Mouse (Mus musculus) midbrain, embryonic 15.5 days (tissue): ENCODE measurements around the gene Schip1. TPM values are rescaled to one million over a fixed set of nuclear protein-coding genes. Genes with fewer than 3 reads are reported as not detected.

ENCODE experiments used
- ATAC-seq: fragments of 200-750 bp; cut with Nextera tagmentation; replicated peaks from 2 replicates; pipeline ENCODE4 v1.8.0; 2017; ENCODE audit warnings: moderate TSS enrichment
- H3K27ac ChIP-seq: fragments of 300-500 bp; sonication (generic); 2 replicates; pipeline ENCODE4 v1.5.1; 2015; ENCODE audit warnings: mild to moderate bottlenecking, inconsistent platforms
- H3K27me3 ChIP-seq: fragments of 300-500 bp; sonication (generic); replicated peaks from 2 replicates; pipeline ENCODE4 v1.6.1; 2015; ENCODE audit warnings: inconsistent platforms
- H3K36me3 ChIP-seq: fragments of 300-500 bp; sonication (generic); replicated peaks from 2 replicates; pipeline ENCODE4 v1.6.1; 2015; ENCODE audit warnings: inconsistent platforms
- H3K4me1 ChIP-seq: fragments of 300-500 bp; sonication (generic); 2 replicates; pipeline ENCODE4 v1.6.1; 2015; ENCODE audit warnings: inconsistent platforms
- H3K4me2 ChIP-seq: fragments of 300-500 bp; sonication (generic); 2 replicates; pipeline ENCODE4 v1.6.1; 2015; ENCODE audit warnings: inconsistent platforms, mild to moderate bottlenecking, moderate library complexity
- H3K4me3 ChIP-seq: fragments of 300-500 bp; sonication (generic); 2 replicates; pipeline ENCODE4 v1.5.1; 2015; ENCODE audit warnings: mild to moderate bottlenecking, inconsistent platforms
- H3K9ac ChIP-seq: fragments of 300-500 bp; sonication (generic); 2 replicates; pipeline ENCODE4 v1.6.1; 2015; ENCODE audit warnings: mild to moderate bottlenecking, inconsistent platforms
- H3K9me3 ChIP-seq: fragments of 300-500 bp; sonication (generic); 2 replicates; pipeline ENCODE4 v1.6.1; 2016; ENCODE audit warnings: inconsistent platforms
- WGBS: fragments of 180-500 bp; shearing (Covaris S2); methylation state at CpG from one replicate; pipeline ENCODE4 v1.1.7; 2015; ENCODE audit warnings: mixed read lengths; 5-methylcytosine and 5-hydroxymethylcytosine counted together
- polyA plus RNA-seq: library from polyadenylated mRNA; unstranded; fragments of >200 nt; fragmentation: Nextera tagmentation; extraction: Ambion mirVana; gene quantifications from 2 replicates; pipeline ENCODE4 v1.2.1, GENCODE M21; 2015

Schip1 gene
- polyA plus RNA-seq, 1 experiment from 2014 or later = 129 TPM

GRCm38 (mm10) chr3:68470061-68470460, 405.5 kb downstream of the Schip1 start:
- 76% methylated on average over 3 of the region's 3 CpGs for WGBS

DNA sequence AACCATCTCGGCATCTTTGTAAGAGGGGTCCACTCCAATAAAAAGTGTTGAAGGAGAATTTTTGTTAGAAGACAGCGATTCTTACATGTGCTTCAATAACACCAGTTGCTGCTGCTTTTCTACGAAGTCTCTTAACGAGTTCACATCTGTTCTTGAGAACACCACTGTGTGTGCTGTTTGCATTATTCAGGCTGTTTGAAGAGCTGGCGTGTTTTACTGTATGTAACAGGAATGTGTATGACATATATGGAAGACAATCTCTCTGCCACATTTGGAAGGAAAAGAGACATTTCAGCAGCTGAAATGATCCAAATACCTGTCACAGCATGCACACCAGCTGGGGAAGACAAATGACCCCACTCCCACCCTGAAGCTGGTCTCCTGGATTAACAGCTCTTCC, 406.0 kb downstream of the Schip1 start:
- no peak for ATAC-seq
- no peaks in the 10 kb centered on the region for H3K27me3 ChIP-seq
- no peaks in the 10 kb centered on the region for H3K36me3 ChIP-seq
- WGBS = 74% methylated on average over 5 of the region's 5 CpGs
- H3K27ac ChIP-seq = no peak overlapping the region
- H3K9ac ChIP-seq = no peak overlapping the region
- no peak overlapping the region for H3K4me2 ChIP-seq
- H3K4me1 ChIP-seq = peaks cover 10% of the 10 kb centered on the region
- H3K4me3 ChIP-seq = no peak overlapping the region
- no peaks in the 10 kb centered on the region for H3K9me3 ChIP-seq

More at GRCm38 (mm10) chr3:68470061-68470460, 405.5 kb downstream of the Schip1 start:
- H3K9ac ChIP-seq = no peak overlapping the region
- H3K27ac ChIP-seq = no peak overlapping the region
- H3K36me3 ChIP-seq = no peaks in the 10 kb centered on the region
- peaks cover 10% of the 10 kb centered on the region for H3K4me1 ChIP-seq
- no peak overlapping the region for H3K4me3 ChIP-seq
- H3K4me2 ChIP-seq = no peak overlapping the region
- H3K27me3 ChIP-seq = no peaks in the 10 kb centered on the region
- H3K9me3 ChIP-seq = no peaks in the 10 kb centered on the region
- no peak for ATAC-seq

DNA sequence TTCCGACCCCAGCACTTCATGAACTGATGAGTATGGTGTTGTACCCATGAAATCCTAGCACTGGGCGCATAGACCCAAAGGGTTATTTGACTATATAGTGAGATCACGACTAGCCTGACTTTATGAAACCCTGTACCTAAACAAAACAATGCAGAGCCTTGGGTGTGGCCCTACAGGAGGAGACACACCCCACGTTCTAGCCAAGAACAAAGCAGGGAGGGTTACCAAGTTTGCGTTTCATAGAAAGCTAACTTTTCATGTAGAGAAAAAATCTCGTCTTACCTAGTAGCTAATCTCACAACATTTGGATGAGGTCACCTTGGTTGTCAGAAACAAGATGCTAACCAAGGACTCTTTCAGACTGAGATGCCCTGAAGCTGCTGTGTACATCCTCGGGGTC, 411.7 kb downstream of the Schip1 start:
- Histone ChIP-seq H3K9me3 (no peaks in the 10 kb centered on the region), H3K4me2 (no peak overlapping the region), H3K4me1 (no peaks in the 10 kb centered on the region), H3K27me3 (no peaks in the 10 kb centered on the region), H3K4me3 (no peak overlapping the region), H3K27ac (no peak overlapping the region), H3K36me3 (no peaks in the 10 kb centered on the region), H3K9ac (no peak overlapping the region)
- no peak for ATAC-seq
- 93% methylated on average over 7 of the region's 7 CpGs for WGBS

DNA sequence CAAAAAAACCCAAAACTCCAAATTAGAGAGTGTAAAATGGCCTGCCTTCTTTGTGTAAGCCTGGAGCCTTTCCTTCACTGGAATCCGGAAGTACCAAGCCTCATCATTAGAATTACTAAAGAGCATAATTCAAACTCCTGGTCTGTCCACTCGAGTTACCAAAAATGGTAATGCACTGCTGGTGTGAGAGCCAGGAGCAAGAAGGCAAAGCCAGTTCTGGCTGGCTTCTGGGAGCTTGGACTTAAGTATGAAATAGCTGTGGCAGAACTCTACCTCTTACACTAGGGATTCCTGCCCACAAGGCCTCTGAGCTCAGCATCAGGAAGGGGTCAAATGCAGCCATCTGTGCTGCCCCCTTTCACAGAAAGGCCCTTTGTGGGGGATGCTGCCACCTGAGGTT, 412.9 kb downstream of the Schip1 start:
- Histone ChIP-seq H3K9ac (no peak overlapping the region), H3K4me2 (no peak overlapping the region), H3K4me1 (no peaks in the 10 kb centered on the region), H3K4me3 (no peak overlapping the region), H3K9me3 (no peaks in the 10 kb centered on the region), H3K27ac (no peak overlapping the region), H3K27me3 (no peaks in the 10 kb centered on the region), H3K36me3 (no peaks in the 10 kb centered on the region)
- ATAC-seq = no peak
- 32% methylated on average over 2 of the region's 2 CpGs for WGBS

DNA sequence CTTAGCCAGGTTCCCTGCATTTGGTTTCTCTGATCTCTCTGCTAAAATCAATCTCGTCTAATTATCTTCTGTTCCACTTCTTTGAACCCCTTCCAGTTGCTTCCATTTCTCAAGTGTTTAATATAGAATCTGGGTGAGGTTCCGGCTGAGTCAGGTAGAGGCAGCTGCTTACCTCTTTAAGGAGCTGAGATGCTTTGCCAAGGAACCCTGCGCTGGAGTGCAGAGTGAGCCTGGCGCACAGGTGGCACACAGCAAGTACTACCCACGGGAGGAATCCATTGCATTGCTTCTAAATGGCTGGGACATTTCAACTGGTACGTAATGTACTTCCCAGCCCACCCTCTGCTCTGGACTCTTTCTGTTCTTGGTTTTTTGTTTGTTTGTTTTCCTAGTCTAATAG, 414.7 kb downstream of the Schip1 start:
- Histone ChIP-seq H3K4me2 (no peak overlapping the region), H3K36me3 (no peaks in the 10 kb centered on the region), H3K9me3 (no peaks in the 10 kb centered on the region), H3K4me1 (no peaks in the 10 kb centered on the region), H3K27me3 (no peaks in the 10 kb centered on the region), H3K27ac (no peak overlapping the region), H3K9ac (no peak overlapping the region), H3K4me3 (no peak overlapping the region)
- WGBS = 84% methylated on average over 6 of the region's 6 CpGs
- ATAC-seq = no peak

DNA sequence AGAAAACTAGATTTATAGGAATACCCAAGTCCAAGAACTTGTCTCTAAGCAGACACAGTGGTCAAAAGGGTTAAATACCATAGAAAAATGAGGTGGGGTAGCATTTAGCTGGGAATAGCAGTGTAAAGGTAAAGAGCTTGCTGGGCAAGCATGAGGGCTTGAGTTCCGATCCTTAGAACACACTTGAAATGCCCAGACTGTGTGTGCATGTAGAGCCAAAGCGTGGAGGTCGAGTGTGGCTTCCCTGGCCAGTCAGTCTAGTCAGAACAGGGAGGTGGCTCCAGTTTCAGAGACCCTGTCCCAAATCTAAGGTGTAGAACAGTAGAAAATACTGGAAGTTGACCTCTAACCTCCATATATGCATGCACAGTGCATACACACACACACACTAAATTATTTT, 418.9 kb downstream of the Schip1 start:
- Histone ChIP-seq H3K36me3 (no peaks in the 10 kb centered on the region), H3K9me3 (no peaks in the 10 kb centered on the region), H3K27ac (no peak overlapping the region), H3K4me1 (no peaks in the 10 kb centered on the region), H3K9ac (no peak overlapping the region), H3K27me3 (no peaks in the 10 kb centered on the region), H3K4me3 (no peak overlapping the region), H3K4me2 (no peak overlapping the region)
- WGBS = 87% methylated on average over 3 of the region's 3 CpGs
- ATAC-seq = no peak

DNA sequence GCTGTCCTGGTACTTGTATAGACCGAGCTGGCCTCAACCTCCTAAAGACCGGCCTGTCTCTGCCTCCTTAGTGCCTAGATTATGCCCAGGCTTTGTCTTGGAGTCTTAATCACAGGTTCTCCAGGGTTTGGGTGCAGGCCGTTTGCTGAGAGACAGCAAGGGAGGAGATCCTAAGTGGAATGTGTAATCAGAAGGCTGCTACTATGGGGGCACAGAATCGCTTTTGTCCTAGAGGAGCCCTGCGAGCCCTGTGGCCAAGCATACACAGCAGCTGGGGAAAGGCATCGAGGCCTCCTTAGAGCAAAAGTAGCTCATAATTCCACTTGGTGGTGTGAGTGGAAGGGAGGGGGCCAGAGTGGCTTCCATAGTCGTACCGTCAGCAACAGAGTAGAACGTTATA, 419.4 kb downstream of the Schip1 start:
- no peaks in the 10 kb centered on the region for H3K4me1 ChIP-seq
- no peak overlapping the region for H3K4me2 ChIP-seq
- H3K36me3 ChIP-seq = no peaks in the 10 kb centered on the region
- H3K9ac ChIP-seq = no peak overlapping the region
- H3K27me3 ChIP-seq = no peaks in the 10 kb centered on the region
- H3K4me3 ChIP-seq = no peak overlapping the region
- no peaks in the 10 kb centered on the region for H3K9me3 ChIP-seq
- WGBS = 81% methylated on average over 9 of the region's 9 CpGs
- no peak overlapping the region for H3K27ac ChIP-seq
- no peak for ATAC-seq

DNA sequence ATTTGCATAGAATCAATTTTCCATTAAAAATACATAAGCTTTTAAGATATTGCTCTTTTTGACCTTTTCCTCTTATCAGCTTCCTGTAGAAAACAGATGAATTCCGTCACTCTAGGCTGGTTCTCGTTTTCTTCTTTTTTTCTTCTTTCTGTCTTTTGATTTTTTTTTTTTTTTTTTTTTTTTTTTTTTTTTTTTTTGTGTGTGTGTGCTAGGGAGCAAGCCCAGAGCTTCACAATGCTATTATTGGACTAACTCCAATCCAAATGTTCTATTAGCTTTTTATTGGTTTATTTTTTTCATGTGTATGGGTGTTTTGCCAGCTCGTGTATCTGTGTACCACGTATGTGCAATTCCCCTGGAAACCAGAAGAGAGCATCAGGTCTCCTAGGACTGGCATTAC, 420.0 kb downstream of the Schip1 start:
- no peak for ATAC-seq
- H3K36me3 ChIP-seq = no peaks in the 10 kb centered on the region
- H3K9me3 ChIP-seq = no peaks in the 10 kb centered on the region
- H3K4me1 ChIP-seq = no peaks in the 10 kb centered on the region
- no peak overlapping the region for H3K4me2 ChIP-seq
- H3K27ac ChIP-seq = no peak overlapping the region
- H3K27me3 ChIP-seq = no peaks in the 10 kb centered on the region
- no peak overlapping the region for H3K4me3 ChIP-seq
- H3K9ac ChIP-seq = no peak overlapping the region
- 83% methylated on average over 4 of the region's 4 CpGs for WGBS

DNA sequence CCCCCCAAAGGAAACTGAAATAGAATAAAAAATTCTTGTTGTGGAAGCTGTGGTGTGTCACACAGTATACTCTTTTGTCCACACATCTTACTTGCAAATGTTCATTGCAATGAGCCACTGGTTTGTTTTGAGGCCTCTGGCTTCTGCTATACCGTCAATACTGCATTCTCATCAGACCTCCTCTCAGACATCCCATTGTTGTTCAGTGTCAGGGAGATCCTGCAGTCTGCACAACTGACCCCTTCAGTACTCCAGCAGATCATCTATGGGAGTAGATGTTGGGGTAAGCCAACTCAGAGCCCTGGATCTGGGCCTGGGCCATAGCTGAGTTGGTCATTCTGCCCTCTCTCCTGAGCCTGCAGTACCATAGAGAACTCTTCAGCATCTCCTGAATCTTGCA, 423.0 kb downstream of the Schip1 start:
- H3K36me3 ChIP-seq = no peaks in the 10 kb centered on the region
- H3K9ac ChIP-seq = no peak overlapping the region
- no peaks in the 10 kb centered on the region for H3K9me3 ChIP-seq
- no peaks in the 10 kb centered on the region for H3K27me3 ChIP-seq
- no peak overlapping the region for H3K4me2 ChIP-seq
- H3K4me3 ChIP-seq = no peak overlapping the region
- no peak for ATAC-seq
- no peaks in the 10 kb centered on the region for H3K4me1 ChIP-seq
- H3K27ac ChIP-seq = no peak overlapping the region
- WGBS = 74% methylated on average over 1 of the region's 1 CpGs

- 88% methylated on average over 5 of the region's 5 CpGs for WGBS
- Histone ChIP-seq H3K9me3 (no peaks in the 10 kb centered on the region), H3K4me3 (no peak overlapping the region), H3K36me3 (no peaks in the 10 kb centered on the region), H3K4me1 (peaks cover 6% of the 10 kb centered on the region), H3K27ac (no peak overlapping the region), H3K4me2 (no peak overlapping the region), H3K9ac (no peak overlapping the region), H3K27me3 (no peaks in the 10 kb centered on the region)
- no peak for ATAC-seq
These were observed 423.7 kb downstream of the Schip1 start for GRCm38 (mm10) chr3:68488316-68488715.

- H3K4me2 ChIP-seq = no peak overlapping the region
These were observed 426.9 kb downstream of the Schip1 start for GRCm38 (mm10) chr3:68491516-68491915.

GRCm38 (mm10) chr3:68492066-68492465, 427.5 kb downstream of the Schip1 start:
- H3K36me3 ChIP-seq = no peaks in the 10 kb centered on the region
- H3K4me2 ChIP-seq = no peak overlapping the region
- H3K27ac ChIP-seq = no peak overlapping the region
- H3K9ac ChIP-seq = no peak overlapping the region
- no peak overlapping the region for H3K4me3 ChIP-seq
- ATAC-seq = no peak
- no peaks in the 10 kb centered on the region for H3K9me3 ChIP-seq
- H3K4me1 ChIP-seq = peaks cover 22% of the 10 kb centered on the region
- 63% methylated on average over 1 of the region's 1 CpGs for WGBS
- H3K27me3 ChIP-seq = no peaks in the 10 kb centered on the region

More at GRCm38 (mm10) chr3:68491516-68491915, 426.9 kb downstream of the Schip1 start:
- no peaks in the 10 kb centered on the region for H3K36me3 ChIP-seq
- no peak overlapping the region for H3K27ac ChIP-seq
- no peak overlapping the region for H3K4me3 ChIP-seq
- ATAC-seq = no peak
- no peak overlapping the region for H3K9ac ChIP-seq
- WGBS = 74% methylated on average over 6 of the region's 6 CpGs
- no peaks in the 10 kb centered on the region for H3K9me3 ChIP-seq
- H3K4me1 ChIP-seq = peaks cover 20% of the 10 kb centered on the region
- no peaks in the 10 kb centered on the region for H3K27me3 ChIP-seq

GRCm38 (mm10) chr3:68492513-68492912, 427.9 kb downstream of the Schip1 start:
- no peak overlapping the region for H3K27ac ChIP-seq
- no peak for ATAC-seq
- WGBS = 28% methylated on average over 3 of the region's 3 CpGs
- no peaks in the 10 kb centered on the region for H3K27me3 ChIP-seq
- H3K9me3 ChIP-seq = no peaks in the 10 kb centered on the region
- H3K4me3 ChIP-seq = no peak overlapping the region
- H3K36me3 ChIP-seq = no peaks in the 10 kb centered on the region
- no peak overlapping the region for H3K9ac ChIP-seq
- H3K4me2 ChIP-seq = no peak overlapping the region; the same call in 1 of the 2 replicates
- peaks cover 22% of the 10 kb centered on the region for H3K4me1 ChIP-seq
